Mouse (Mus musculus) forebrain, embryonic 11.5 days (tissue): ENCODE measurements at regions not wholly inside any gene's neighbourhood (a gene's known extent, or its start where the extent isn't known, plus 50 kb on each side); places are given as distances from the start of the nearest gene placed in this dataset.

ENCODE experiments used
- ATAC-seq: fragments of 200-750 bp; cut with Nextera tagmentation; replicated peaks from 2 replicates; pipeline ENCODE4 v1.8.0; 2017; ENCODE audit warnings: moderate TSS enrichment; ENCODE audit not compliant: low FRiP score
- DNase-seq: peaks from one replicate; pipeline ENCODE4 v3.0.0-alpha.2; 2017; ENCODE audit warnings: low spot score
- H3K27ac ChIP-seq: fragments of 300-500 bp; sonication (generic); 2 replicates; pipeline ENCODE4 v1.5.1; 2014; ENCODE audit warnings: low read depth, low read length
- H3K27me3 ChIP-seq: fragments of 300-500 bp; sonication (generic); 2 replicates; pipeline ENCODE4 v1.6.1; 2014; ENCODE audit warnings: mild to moderate bottlenecking, low read length, mixed read lengths; ENCODE audit not compliant: control insufficient read depth, insufficient read depth
- H3K36me3 ChIP-seq: fragments of 300-500 bp; sonication (generic); 2 replicates; pipeline ENCODE4 v1.6.1; 2014; ENCODE audit warnings: mild to moderate bottlenecking, low read length, moderate library complexity, mixed read lengths; ENCODE audit not compliant: control insufficient read depth, insufficient read depth
- H3K4me1 ChIP-seq: fragments of 300-500 bp; sonication (generic); replicated peaks from 2 replicates; pipeline ENCODE4 v1.6.1; 2014; ENCODE audit warnings: low read length, mixed read lengths; ENCODE audit not compliant: control insufficient read depth, insufficient read depth
- H3K4me2 ChIP-seq: fragments of 300-500 bp; sonication (generic); 2 replicates; pipeline ENCODE4 v1.6.1; 2014; ENCODE audit warnings: low read depth, mild to moderate bottlenecking, low read length, moderate library complexity, mixed read lengths; ENCODE audit not compliant: severe bottlenecking
- H3K4me3 ChIP-seq: fragments of 300-500 bp; sonication (generic); 2 replicates; pipeline ENCODE4 v1.5.1; 2014; ENCODE audit warnings: low read depth, low read length
- H3K9ac ChIP-seq: fragments of 300-500 bp; sonication (generic); 2 replicates; pipeline ENCODE4 v1.6.1; 2014; ENCODE audit warnings: low read length
- H3K9me3 ChIP-seq: fragments of 300-500 bp; sonication (generic); 2 replicates; pipeline ENCODE4 v1.6.1; 2016; ENCODE audit warnings: low read length, mixed read lengths; ENCODE audit not compliant: control insufficient read depth
- WGBS: fragments of 180-500 bp; shearing (Covaris S2); extraction: QIAGEN DNeasy Blood & Tissue Kit; methylation state at CpG from one replicate; pipeline ENCODE4 v1.1.7; 2014; 5-methylcytosine and 5-hydroxymethylcytosine counted together

DNA sequence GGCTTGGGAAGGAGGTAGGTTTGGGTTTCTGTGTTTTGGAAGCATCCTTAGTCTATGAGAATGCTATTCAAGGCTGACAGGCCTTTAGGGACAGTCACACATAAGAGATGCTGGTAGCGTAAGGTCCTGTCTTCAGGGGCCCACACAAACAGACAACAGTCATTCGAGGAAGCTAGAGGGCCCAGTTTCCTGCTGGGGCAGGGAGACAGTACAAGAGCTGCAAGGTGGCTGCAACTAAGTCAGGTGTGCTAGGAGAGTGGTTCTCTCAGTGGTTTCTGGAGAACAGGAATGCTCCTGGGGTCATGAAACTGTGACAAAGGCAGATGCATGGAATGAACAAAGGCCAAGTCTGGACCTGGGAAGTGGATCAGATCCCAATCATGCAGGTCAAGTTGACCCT, 161.1 kb downstream of the Cd24a start:
- no peak for DNase-seq
- H3K9ac ChIP-seq: no peak overlapping the region
- H3K27ac ChIP-seq: no peak overlapping the region
- no peaks in the 10 kb centered on the region for H3K36me3 ChIP-seq
- no peak for ATAC-seq
- no peaks in the 10 kb centered on the region for H3K9me3 ChIP-seq
- no peaks in the 10 kb centered on the region for H3K27me3 ChIP-seq
- no peak overlapping the region for H3K4me2 ChIP-seq
- no peak overlapping the region for H3K4me3 ChIP-seq
- WGBS: 90% methylated on average over 2 of the region's 2 CpGs
- H3K4me1 ChIP-seq: peaks cover 5% of the 10 kb centered on the region

DNA sequence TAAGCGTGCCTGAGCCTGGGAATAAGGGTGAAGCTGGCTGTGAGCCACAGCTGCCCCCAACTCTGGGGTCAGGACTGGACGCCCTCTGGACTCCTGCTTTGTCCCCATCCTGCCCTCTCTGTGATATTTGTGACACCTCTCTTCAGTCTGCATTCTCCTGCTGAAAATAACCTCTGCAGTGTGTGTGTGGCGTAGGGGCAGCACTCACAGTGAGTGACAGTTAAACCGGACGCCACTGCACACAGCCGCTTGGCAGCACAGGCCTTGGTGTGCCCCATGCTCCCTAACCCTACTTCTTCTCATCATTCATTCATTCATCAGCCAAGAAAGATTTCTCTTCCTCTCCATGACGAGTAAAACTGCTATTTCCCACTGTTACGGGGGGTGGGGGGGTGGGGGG, 161.6 kb downstream of the Cd24a start:
- H3K27ac ChIP-seq: no peak overlapping the region
- H3K4me1 ChIP-seq: peaks cover 5% of the 10 kb centered on the region
- DNase-seq (no peak), ATAC-seq (no peak)
- 48% methylated on average over 8 of the region's 8 CpGs for WGBS
- H3K4me2 ChIP-seq: no peak overlapping the region
- H3K36me3 ChIP-seq: no peaks in the 10 kb centered on the region
- H3K27me3 ChIP-seq: no peaks in the 10 kb centered on the region
- H3K9me3 ChIP-seq: no peaks in the 10 kb centered on the region
- H3K4me3 ChIP-seq: no peak overlapping the region
- H3K9ac ChIP-seq: no peak overlapping the region

DNA sequence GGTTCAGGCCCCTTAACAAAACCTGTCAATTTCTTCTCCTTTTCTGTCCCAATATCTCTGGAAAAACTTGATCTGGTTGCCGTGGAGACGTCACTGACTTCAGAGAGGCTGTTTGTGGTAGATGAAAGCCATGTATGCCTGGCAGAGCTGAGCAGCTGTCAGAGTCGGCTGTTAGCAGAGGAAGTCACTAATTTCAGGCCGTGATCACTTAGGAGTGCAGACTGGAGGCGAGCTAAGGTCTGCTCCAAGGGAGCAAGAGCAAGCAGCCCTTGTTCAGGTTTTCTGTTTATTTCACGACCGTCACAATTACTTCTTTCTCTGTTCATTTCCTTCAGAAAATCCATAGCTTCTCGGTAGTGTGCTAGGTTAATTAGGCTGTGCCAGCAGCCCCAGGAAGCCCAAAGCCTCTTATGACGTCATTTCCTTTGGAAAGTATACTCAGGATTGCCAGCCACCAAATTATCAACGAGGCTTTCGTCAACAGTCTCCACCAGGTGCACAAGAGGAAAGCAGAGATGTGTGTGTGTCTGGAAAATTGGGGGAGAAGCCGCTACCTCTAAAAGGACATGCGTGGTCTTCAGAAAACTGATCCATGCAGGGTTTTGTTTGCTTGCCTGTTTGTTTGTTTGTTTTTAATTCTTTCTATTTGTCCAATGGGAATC, 161.2 kb downstream of the Qrsl1 start:
- ATAC-seq (no peak), DNase-seq (peak; percentile 57)
- Histone ChIP-seq H3K4me1 (peaks cover 5% of the 10 kb centered on the region), H3K27me3 (no peaks in the 10 kb centered on the region), H3K9me3 (no peaks in the 10 kb centered on the region), H3K9ac (no peak overlapping the region), H3K4me3 (no peak overlapping the region), H3K4me2 (no peak overlapping the region), H3K36me3 (no peaks in the 10 kb centered on the region), H3K27ac (no peak overlapping the region)
- WGBS: 32% methylated on average over 13 of the region's 13 CpGs

DNA sequence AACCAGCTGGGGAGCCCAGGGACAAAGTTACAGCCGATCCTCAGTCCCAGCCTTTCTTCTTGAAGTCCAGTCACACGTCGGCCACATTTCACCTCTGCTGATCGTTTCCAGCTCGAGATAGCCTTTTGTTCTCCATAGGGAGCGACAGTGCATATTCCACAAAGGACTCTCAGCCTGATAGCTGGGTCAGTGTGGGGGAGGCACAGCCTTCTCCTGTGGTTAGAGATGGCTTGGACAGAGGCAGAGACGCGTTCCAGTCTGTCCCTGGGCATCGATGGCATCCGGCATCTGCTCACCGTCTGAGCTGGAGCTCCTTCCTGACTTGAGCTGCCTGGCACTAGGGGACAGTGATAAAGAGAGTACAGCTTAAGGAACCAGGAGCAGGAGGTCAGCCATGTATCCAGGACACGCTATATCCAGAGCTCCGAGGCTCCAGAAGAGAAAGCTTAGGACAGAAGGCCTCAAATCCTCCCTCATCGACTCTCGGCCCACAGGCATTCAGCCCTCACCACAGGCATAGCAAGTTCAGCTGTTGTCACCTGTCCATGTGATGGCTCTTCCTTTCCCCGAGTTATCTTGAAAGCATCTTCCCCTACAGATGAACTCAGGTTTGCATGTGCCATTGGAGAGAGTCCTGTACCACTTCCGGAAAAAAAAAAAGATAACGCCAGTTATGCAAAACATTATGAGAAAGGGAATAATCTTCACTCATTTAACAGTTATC, 160.0 kb downstream of the Qrsl1 start:
- DNase-seq: no peak
- no peak for ATAC-seq
- Histone ChIP-seq H3K4me2 (no peak overlapping the region), H3K4me3 (no peak overlapping the region), H3K9ac (no peak overlapping the region; the same call in 1 of the 2 replicates), H3K36me3 (no peaks in the 10 kb centered on the region), H3K4me1 (peaks cover 5% of the 10 kb centered on the region), H3K9me3 (no peaks in the 10 kb centered on the region), H3K27me3 (no peaks in the 10 kb centered on the region), H3K27ac (no peak overlapping the region)
- WGBS: 60% methylated on average over 18 of the region's 18 CpGs

DNA sequence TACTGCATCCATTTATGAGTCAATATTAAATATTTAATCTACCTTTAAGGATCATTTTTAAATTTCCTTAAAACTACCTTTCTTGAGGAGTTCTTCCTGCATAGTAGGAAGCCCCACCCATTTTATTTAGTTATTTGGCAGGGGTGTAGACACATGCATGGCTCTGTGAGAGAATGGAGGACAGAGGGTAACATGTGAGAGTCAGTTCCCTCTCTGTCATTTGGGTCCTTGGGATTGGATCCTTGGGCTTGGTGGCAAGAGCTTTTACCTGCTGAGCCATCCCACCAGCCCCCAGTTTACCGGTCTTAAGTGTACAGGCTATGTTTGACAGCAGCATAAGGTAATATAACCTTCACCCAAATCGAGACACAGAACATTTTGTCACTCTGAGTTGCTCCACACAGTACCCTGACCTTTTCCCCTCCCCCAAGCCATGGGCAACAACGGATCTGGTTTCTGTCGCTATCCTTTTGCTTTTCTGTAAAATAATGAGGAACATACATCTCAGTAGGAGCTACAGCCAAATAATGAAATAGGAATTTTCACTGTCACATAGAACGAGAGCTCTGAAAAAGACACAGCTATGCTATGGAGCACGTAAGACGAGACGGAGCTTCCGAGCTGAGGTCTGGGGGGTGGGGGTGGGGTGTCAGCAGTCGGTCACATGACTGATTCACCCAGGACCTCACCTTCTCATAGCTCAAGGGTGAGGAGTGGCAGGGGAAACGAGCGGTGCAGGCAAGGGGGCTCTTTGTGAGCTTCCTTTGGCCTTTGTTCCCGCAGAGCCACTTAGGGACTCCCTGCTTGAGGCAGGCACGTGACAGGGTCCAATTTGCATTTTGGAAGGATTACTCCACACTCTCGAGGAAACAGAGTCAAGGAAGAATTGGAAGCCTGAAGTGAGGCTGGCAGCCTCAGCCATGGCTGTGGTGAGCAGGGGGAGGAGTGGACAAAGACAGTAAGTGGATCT, 159.2 kb downstream of the Qrsl1 start:
- peak overlapping the region; percentile 16; the same call in 1 of the 2 replicates for H3K4me3 ChIP-seq
- ATAC-seq: peak; percentile 90
- no peaks in the 10 kb centered on the region for H3K27me3 ChIP-seq
- peak overlapping the region; percentile 38; the same call in 1 of the 2 replicates for H3K27ac ChIP-seq
- DNase-seq: peak; percentile 76
- no peaks in the 10 kb centered on the region for H3K36me3 ChIP-seq
- peak overlapping the region; percentile 46 for H3K4me2 ChIP-seq
- H3K9ac ChIP-seq: peak overlapping the region; percentile 43; the same call in 1 of the 2 replicates
- H3K9me3 ChIP-seq: no peaks in the 10 kb centered on the region
- WGBS: 4% methylated on average over 15 of the region's 15 CpGs
- peaks cover 5% of the 10 kb centered on the region for H3K4me1 ChIP-seq

DNA sequence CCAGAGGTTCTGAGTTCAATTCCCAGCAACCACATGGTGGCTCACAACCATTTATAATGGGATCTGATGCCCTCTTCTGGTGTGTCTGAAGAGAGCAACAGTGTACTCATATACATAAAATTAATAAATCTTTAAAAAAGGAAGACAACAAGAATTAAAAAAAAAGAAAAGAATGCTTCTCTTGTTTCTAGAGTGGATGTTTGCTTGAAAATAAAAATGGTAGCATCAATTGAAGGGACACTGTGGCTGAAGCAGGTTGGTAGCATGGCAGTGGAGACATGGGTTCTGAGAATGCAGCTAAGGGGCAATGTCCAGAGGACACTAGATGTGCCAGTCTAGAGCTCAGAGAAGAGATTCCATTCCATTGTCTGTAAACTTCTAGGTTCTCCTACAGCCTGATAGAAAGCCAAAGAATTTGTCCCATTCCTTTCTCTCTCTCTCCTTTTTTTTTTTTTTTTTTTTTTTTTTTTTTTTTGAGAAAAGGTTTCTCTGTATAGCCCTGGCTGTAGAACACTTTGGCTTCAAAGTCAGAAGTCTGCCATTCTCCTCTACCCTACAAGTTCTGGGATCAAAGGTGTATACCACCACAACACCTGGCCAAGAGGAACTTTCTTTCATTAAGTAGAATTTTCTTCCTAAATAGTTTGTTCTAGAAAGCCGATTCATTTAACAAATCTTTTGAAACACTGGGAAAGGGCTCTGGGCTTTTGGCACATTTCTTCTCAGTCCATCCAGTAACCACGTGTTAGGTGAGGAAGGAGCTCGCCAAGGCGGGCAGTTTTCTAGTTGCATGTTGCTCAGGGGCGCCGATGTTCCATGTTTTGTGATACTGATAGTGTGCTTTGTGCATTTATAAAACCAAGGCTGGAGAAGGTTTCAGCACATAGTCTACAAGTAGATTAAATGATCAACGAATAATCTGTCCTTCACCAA, 158.1 kb downstream of the Qrsl1 start:
- DNase-seq: no peak
- ATAC-seq: no peak
- Histone ChIP-seq H3K27me3 (no peaks in the 10 kb centered on the region), H3K4me3 (no peak overlapping the region), H3K9me3 (no peaks in the 10 kb centered on the region), H3K27ac (no peak overlapping the region), H3K4me2 (no peak overlapping the region), H3K9ac (no peak overlapping the region), H3K36me3 (no peaks in the 10 kb centered on the region), H3K4me1 (peaks cover 5% of the 10 kb centered on the region)
- 95% methylated on average over 7 of the region's 7 CpGs for WGBS

DNA sequence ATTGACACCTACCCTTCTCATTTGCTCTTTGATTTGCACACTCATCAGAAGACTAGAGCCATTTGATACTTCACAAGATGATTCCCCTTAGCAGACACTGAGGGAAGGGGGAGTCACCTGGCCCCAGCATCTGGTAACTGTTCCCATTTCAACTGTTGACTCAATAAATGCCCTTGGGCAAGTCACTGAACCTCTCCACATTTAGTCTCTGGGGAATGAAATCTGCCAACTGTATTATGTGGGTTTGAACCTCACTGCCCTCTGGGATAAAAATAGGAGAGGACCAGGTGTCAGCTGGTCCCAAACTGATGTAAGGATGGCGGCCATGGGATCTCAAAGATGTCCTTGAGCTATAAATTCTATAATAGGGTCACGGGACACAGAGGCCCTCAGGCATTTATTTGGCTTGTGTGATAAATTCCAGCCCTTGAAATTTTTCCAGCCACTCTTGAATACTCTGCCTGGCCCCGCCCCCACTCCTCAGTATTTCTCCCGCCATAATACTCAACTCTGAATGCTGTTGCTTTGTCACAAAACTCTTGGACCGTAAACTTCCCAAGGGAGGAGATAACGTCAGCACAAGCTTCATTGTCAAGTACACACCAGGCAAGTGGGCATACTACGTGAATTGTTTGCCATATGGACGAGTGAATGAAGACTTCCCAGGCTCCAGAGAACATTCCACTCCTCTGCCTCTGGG, 155.5 kb downstream of the Qrsl1 start:
- H3K4me1 ChIP-seq: peaks cover 5% of the 10 kb centered on the region
- ATAC-seq: no peak

More for the DNA sequence above, 155.5 kb downstream of the Qrsl1 start:
- no peak overlapping the region for H3K27ac ChIP-seq
- H3K4me3 ChIP-seq: no peak overlapping the region
- H3K27me3 ChIP-seq: no peaks in the 10 kb centered on the region
- no peak overlapping the region for H3K4me2 ChIP-seq
- H3K36me3 ChIP-seq: no peaks in the 10 kb centered on the region
- DNase-seq: no peak
- H3K9ac ChIP-seq: no peak overlapping the region
- 83% methylated on average over 8 of the region's 8 CpGs for WGBS
- H3K9me3 ChIP-seq: no peaks in the 10 kb centered on the region
